Mouse (Mus musculus): ENCODE data around the gene Iqce. TPM values are rescaled to one million over a fixed set of nuclear protein-coding genes. Genes with fewer than 3 reads are reported as not detected.

Iqce gene
- polyA plus RNA-seq, 1 experiment from 2014 or later, result 30.8 TPM

- H3K36me3 ChIP-seq (ENCODE audit: control insufficient read depth, insufficient read depth), result peaks cover 26% of the 10 kb centered on the region
Measured at GRCm38 (mm10) chr5:140639312-140639711, 62.9 kb downstream of the Iqce start.

DNA sequence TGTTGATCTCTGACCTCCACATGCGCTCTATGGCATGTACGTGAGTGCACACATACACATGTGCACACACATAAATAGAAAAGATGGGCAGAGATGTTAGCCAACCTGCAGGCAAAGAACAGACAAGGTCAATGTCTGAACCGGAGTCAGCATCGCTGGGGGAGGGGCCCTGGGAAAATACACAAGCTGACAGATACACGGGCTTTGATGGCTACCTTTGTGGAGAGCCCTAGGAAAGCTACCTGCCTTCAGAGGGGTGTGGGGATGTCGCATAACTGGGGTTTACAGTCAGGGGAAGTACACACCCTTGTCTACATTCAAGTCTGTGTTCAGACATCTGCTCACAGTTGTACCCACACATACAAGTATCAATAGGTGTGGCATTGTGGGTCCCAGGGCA, 63.7 kb downstream of the Iqce start:
- Histone ChIP-seq H3K27me3 (replicated peaks; ENCODE audit: control insufficient read depth, insufficient read depth, low read length) (no peaks in the 10 kb centered on the region), H3K4me1 (replicated peaks; ENCODE audit: control insufficient read depth, insufficient read depth, low read length) (peaks cover 32% of the 10 kb centered on the region), H3K36me3 (ENCODE audit: control insufficient read depth, insufficient read depth) (peaks cover 28% of the 10 kb centered on the region), H3K27ac (ENCODE audit: low read length) (no peak overlapping the region), H3K9me3 (ENCODE audit: control insufficient read depth, low read length) (no peaks in the 10 kb centered on the region), H3K4me2 (ENCODE audit: low read length) (no peak overlapping the region), H3K4me3 (replicated peaks; ENCODE audit: low read length) (no peak overlapping the region), H3K9ac (replicated peaks; ENCODE audit: low read depth, low read length) (no peak overlapping the region)
- WGBS, result 90% methylated on average over 6 of the region's 6 CpGs
- ATAC-seq, result no peak

More at GRCm38 (mm10) chr5:140639312-140639711, 62.9 kb downstream of the Iqce start:
- 89% methylated on average over 4 of the region's 4 CpGs for WGBS
- Histone ChIP-seq H3K27ac (ENCODE audit: low read length) (no peak overlapping the region), H3K4me2 (ENCODE audit: low read length) (no peak overlapping the region), H3K9ac (replicated peaks; ENCODE audit: low read depth, low read length) (no peak overlapping the region), H3K27me3 (replicated peaks; ENCODE audit: control insufficient read depth, insufficient read depth, low read length) (no peaks in the 10 kb centered on the region), H3K4me1 (replicated peaks; ENCODE audit: control insufficient read depth, insufficient read depth, low read length) (peaks cover 35% of the 10 kb centered on the region), H3K9me3 (ENCODE audit: control insufficient read depth, low read length) (no peaks in the 10 kb centered on the region), H3K4me3 (replicated peaks; ENCODE audit: low read length) (no peak overlapping the region)
- ATAC-seq, result no peak

DNA sequence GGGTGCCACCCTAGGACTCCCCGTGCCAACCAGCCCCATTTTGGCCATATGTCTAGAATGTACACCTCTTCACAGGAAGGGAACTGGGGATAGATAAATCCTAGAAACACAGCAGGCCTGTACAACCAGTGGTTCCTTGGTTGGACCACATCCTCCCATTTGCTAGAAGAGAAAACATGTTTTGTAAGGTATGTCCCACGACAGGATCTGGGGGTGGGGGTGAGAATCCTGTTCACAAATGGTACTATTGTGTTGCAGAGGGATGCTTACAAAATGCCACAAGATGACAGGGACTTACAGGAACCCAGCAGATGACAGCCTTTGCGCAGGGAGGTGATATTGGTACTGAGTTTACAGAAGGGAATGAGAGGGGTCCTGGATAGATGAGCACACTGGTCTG, 64.2 kb downstream of the Iqce start:
- H3K36me3 ChIP-seq (ENCODE audit: control insufficient read depth, insufficient read depth), result peaks cover 30% of the 10 kb centered on the region
- H3K27me3 ChIP-seq (replicated peaks; ENCODE audit: control insufficient read depth, insufficient read depth, low read length), result no peaks in the 10 kb centered on the region
- H3K9me3 ChIP-seq (ENCODE audit: control insufficient read depth, low read length), result no peaks in the 10 kb centered on the region
- peaks cover 28% of the 10 kb centered on the region for H3K4me1 ChIP-seq (replicated peaks; ENCODE audit: control insufficient read depth, insufficient read depth, low read length)
- H3K27ac ChIP-seq (ENCODE audit: low read length), result no peak overlapping the region
- ATAC-seq, result no peak
- H3K4me3 ChIP-seq (replicated peaks; ENCODE audit: low read length), result no peak overlapping the region
- H3K9ac ChIP-seq (replicated peaks; ENCODE audit: low read depth, low read length), result no peak overlapping the region
- no peak overlapping the region for H3K4me2 ChIP-seq (ENCODE audit: low read length)
- 90% methylated on average over 3 of the region's 3 CpGs for WGBS

GRCm38 (mm10) chr5:140637058-140637410, 65.1 kb downstream of the Iqce start:
- no peak for ATAC-seq
- no peak overlapping the region for H3K27ac ChIP-seq (ENCODE audit: low read length)
- 74% methylated on average over 6 of the region's 6 CpGs for WGBS

DNA sequence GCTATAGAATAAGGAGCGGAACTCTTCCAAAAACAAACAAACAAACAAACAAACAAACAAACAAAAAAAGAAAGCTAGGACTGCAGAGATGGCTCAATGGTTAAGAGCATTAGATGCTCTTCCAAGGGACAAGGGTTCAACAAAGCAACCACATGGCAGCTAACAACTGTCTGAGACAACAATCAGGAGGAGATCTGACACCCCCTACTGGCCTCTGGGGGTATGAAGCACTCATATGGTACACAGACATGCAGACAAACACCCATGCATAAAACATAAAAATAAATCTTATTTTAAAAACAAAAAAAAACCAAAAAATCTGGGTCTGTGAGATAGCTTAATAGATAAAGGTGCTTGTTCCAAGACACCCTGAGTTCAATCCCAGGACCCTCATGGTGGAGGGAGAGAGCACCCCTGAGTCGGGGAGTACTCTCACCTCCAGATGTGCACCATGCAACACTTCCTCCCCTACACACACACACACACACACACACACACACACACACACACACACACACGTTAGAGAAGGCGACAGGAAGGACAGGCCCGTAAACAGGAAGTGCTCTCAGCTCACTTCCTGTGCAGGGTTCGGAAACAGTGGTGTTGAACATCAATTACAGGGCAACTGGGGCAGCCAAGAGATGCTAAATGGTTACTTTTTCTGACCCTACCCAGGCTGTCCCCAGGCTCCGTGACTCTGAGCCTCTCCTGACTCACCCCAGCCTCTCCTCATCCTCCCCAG, 65.7 kb downstream of the Iqce start:
- H3K27me3 ChIP-seq (replicated peaks; ENCODE audit: control insufficient read depth, insufficient read depth, low read length), result no peaks in the 10 kb centered on the region
- no peak overlapping the region for H3K9ac ChIP-seq (replicated peaks; ENCODE audit: low read depth, low read length)
- H3K9me3 ChIP-seq (ENCODE audit: control insufficient read depth, low read length), result no peaks in the 10 kb centered on the region
- H3K27ac ChIP-seq (ENCODE audit: low read length), result no peak overlapping the region
- H3K4me3 ChIP-seq (replicated peaks; ENCODE audit: low read length), result no peak overlapping the region
- 95% methylated on average over 7 of the region's 7 CpGs for WGBS
- H3K36me3 ChIP-seq (ENCODE audit: control insufficient read depth, insufficient read depth), result peaks cover 38% of the 10 kb centered on the region
- peaks cover 16% of the 10 kb centered on the region for H3K4me1 ChIP-seq (replicated peaks; ENCODE audit: control insufficient read depth, insufficient read depth, low read length)
- H3K4me2 ChIP-seq (ENCODE audit: low read length), result no peak overlapping the region
- no peak for ATAC-seq

More at GRCm38 (mm10) chr5:140637058-140637410, 65.1 kb downstream of the Iqce start:
- Histone ChIP-seq H3K4me2 (ENCODE audit: low read length) (no peak overlapping the region), H3K27me3 (replicated peaks; ENCODE audit: control insufficient read depth, insufficient read depth, low read length) (no peaks in the 10 kb centered on the region), H3K9me3 (ENCODE audit: control insufficient read depth, low read length) (no peaks in the 10 kb centered on the region), H3K4me1 (replicated peaks; ENCODE audit: control insufficient read depth, insufficient read depth, low read length) (peaks cover 19% of the 10 kb centered on the region), H3K4me3 (replicated peaks; ENCODE audit: low read length) (no peak overlapping the region), H3K9ac (replicated peaks; ENCODE audit: low read depth, low read length) (no peak overlapping the region), H3K36me3 (ENCODE audit: control insufficient read depth, insufficient read depth) (peaks cover 33% of the 10 kb centered on the region)

DNA sequence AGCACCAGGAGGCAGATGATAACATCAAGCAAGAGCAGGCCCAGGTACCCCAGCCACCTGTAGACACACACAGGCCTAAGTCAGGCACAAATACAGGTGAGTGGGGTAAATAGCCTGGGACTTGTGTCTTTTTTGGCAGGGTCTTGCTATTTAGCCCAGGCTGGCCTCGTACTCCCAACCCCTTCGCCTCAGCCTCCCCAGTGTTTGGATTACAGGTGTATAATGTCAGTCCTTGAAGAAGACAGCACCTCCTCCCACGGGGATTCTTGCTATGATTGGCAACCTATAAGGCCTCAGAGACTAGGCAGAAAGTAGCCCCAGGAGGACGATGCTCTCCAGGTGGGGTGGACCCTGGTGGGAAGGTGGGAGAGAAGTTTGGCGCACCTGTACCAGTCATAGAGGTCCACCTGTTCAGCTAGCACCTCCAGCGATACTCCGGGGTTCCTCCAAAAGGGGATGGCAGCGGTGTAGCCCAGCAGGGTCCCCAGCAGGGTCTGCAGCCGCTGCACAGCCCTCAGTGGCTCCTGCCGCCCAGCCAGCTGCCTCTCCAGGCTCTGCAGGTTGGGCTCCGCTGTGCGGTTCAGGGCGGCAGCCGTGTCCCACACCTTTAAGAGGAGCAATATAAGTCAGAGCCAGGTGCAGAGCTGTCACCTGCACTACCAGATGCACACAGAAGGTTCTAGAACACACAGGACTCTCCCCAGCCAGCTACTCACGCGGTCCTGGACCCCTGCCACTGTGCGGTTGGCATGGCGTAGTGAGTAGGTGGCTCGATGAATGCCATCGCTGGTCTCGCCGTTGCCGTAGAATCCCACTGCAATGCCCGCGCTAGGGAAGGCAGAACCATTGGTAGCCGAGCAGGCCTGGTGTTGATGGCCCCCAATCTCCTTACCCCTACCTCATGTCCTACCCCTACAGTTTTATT, 67.1 kb downstream of the Iqce start:
- WGBS, result 87% methylated on average over 26 of the region's 26 CpGs

DNA sequence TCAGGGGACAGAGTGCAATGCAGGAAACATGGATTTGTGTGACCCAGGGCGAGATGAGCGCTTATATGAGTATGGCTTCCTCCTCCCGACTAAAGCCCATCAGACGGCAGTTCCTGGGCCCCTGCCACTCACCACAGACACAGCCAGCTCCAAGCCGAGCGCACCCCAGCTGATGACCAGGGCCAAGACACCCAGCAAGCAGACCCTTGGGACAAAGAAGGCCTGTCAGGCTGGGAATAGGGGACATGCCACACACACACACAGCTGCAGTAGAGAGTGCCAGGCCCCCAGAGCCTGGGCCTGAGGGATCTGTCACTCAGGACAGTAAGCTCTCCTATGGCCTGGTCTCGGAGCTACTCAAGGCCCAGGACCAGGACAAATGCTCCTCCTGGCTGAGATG, 68.7 kb downstream of the Iqce start:
- Histone ChIP-seq H3K9ac (replicated peaks; ENCODE audit: low read depth, low read length) (no peak overlapping the region), H3K27ac (ENCODE audit: low read length) (no peak overlapping the region), H3K9me3 (ENCODE audit: control insufficient read depth, low read length) (no peaks in the 10 kb centered on the region), H3K27me3 (replicated peaks; ENCODE audit: control insufficient read depth, insufficient read depth, low read length) (no peaks in the 10 kb centered on the region), H3K36me3 (ENCODE audit: control insufficient read depth, insufficient read depth) (peaks cover 60% of the 10 kb centered on the region), H3K4me2 (ENCODE audit: low read length) (no peak overlapping the region), H3K4me3 (replicated peaks; ENCODE audit: low read length) (no peak overlapping the region), H3K4me1 (replicated peaks; ENCODE audit: control insufficient read depth, insufficient read depth, low read length) (peaks cover 7% of the 10 kb centered on the region)
- WGBS, result 79% methylated on average over 7 of the region's 7 CpGs
- ATAC-seq, result no peak

More for the DNA sequence above, 67.1 kb downstream of the Iqce start:
- no peak overlapping the region for H3K4me2 ChIP-seq (ENCODE audit: low read length)
- peaks cover 45% of the 10 kb centered on the region for H3K36me3 ChIP-seq (ENCODE audit: control insufficient read depth, insufficient read depth)
- H3K9ac ChIP-seq (replicated peaks; ENCODE audit: low read depth, low read length), result no peak overlapping the region
- H3K9me3 ChIP-seq (ENCODE audit: control insufficient read depth, low read length), result no peaks in the 10 kb centered on the region
- H3K4me1 ChIP-seq (replicated peaks; ENCODE audit: control insufficient read depth, insufficient read depth, low read length), result peaks cover 9% of the 10 kb centered on the region
- H3K4me3 ChIP-seq (replicated peaks; ENCODE audit: low read length), result no peak overlapping the region
- no peaks in the 10 kb centered on the region for H3K27me3 ChIP-seq (replicated peaks; ENCODE audit: control insufficient read depth, insufficient read depth, low read length)
- ATAC-seq, result no peak
- H3K27ac ChIP-seq (ENCODE audit: low read length), result no peak overlapping the region

- WGBS, result 96% methylated on average over 9 of the region's 9 CpGs
- H3K4me2 ChIP-seq (ENCODE audit: low read length), result no peak overlapping the region
- no peaks in the 10 kb centered on the region for H3K27me3 ChIP-seq (replicated peaks; ENCODE audit: control insufficient read depth, insufficient read depth, low read length)
- H3K4me1 ChIP-seq (replicated peaks; ENCODE audit: control insufficient read depth, insufficient read depth, low read length), result no peaks in the 10 kb centered on the region
- no peaks in the 10 kb centered on the region; the same call in 1 of the 2 replicates for H3K9me3 ChIP-seq (ENCODE audit: control insufficient read depth, low read length)
- H3K27ac ChIP-seq (ENCODE audit: low read length), result no peak overlapping the region
- no peak for ATAC-seq
- no peak overlapping the region for H3K9ac ChIP-seq (replicated peaks; ENCODE audit: low read depth, low read length)
- no peak overlapping the region for H3K4me3 ChIP-seq (replicated peaks; ENCODE audit: low read length)
- H3K36me3 ChIP-seq (ENCODE audit: control insufficient read depth, insufficient read depth), result peaks cover 61% of the 10 kb centered on the region
Measured at GRCm38 (mm10) chr5:140628995-140629394, 73.2 kb downstream of the Iqce start.

- no peak overlapping the region for H3K27ac ChIP-seq (ENCODE audit: low read length)
Measured at GRCm38 (mm10) chr5:140627580-140627979, 74.6 kb downstream of the Iqce start.

More at GRCm38 (mm10) chr5:140627580-140627979, 74.6 kb downstream of the Iqce start:
- no peaks in the 10 kb centered on the region for H3K4me1 ChIP-seq (replicated peaks; ENCODE audit: control insufficient read depth, insufficient read depth, low read length)
- 91% methylated on average over 5 of the region's 5 CpGs for WGBS
- ATAC-seq, result no peak
- no peaks in the 10 kb centered on the region; the same call in 1 of the 2 replicates for H3K9me3 ChIP-seq (ENCODE audit: control insufficient read depth, low read length)
- no peaks in the 10 kb centered on the region for H3K27me3 ChIP-seq (replicated peaks; ENCODE audit: control insufficient read depth, insufficient read depth, low read length)
- no peak overlapping the region for H3K4me2 ChIP-seq (ENCODE audit: low read length)
- peaks cover 68% of the 10 kb centered on the region for H3K36me3 ChIP-seq (ENCODE audit: control insufficient read depth, insufficient read depth)
- H3K4me3 ChIP-seq (replicated peaks; ENCODE audit: low read length), result no peak overlapping the region
- no peak overlapping the region for H3K9ac ChIP-seq (replicated peaks; ENCODE audit: low read depth, low read length)

All from forebrain, embryonic 16.5 days (tissue).